Mouse (Mus musculus): ENCODE data around the gene Col18a1.

- TF ChIP-seq POLR2A (IDR thresholded peaks at IDR 0.05; ENCODE audit: low read depth, low read length), result no peak
- TF ChIP-seq CTCF (IDR thresholded peaks at IDR 0.05; ENCODE audit: borderline replicate concordance, insufficient read depth, low read length), result no peak
Measured at GRCm38 (mm10) chr10:77213483-77213882, 47.1 kb upstream of the Col18a1 start.

All from embryonic fibroblast, embryonic 13.5 days (primary cell).